Mouse (Mus musculus) lung, postnatal 0 days (tissue): ENCODE data around the gene Clcnka. TPM values are rescaled to one million over a fixed set of nuclear protein-coding genes. Genes with fewer than 3 reads are reported as not detected.

Experiments used
- ATAC-seq: fragments of 200-750 bp; cut with Nextera tagmentation; 2 replicates; pipeline ENCODE4 v1.8.0; 2017; ENCODE audit warnings: moderate library complexity
- DNase-seq: peaks from one replicate; pipeline ENCODE4 v3.0.0-alpha.2; 2016; ENCODE audit warnings: low spot score
- H3K27ac ChIP-seq: fragments of 300-500 bp; sonication (generic); 2 replicates; pipeline ENCODE4 v1.5.1; 2014; ENCODE audit warnings: antibody characterized with exemption, mild to moderate bottlenecking, low read length, mixed read lengths
- H3K27me3 ChIP-seq: fragments of 300-500 bp; sonication (generic); replicated peaks from 2 replicates; pipeline ENCODE4 v1.6.1; 2014; ENCODE audit warnings: low read length, mixed read lengths; ENCODE audit not compliant: insufficient read depth
- H3K36me3 ChIP-seq: fragments of 300-500 bp; sonication (generic); 2 replicates; pipeline ENCODE4 v1.6.1; 2014; ENCODE audit warnings: low read length, mixed read lengths; ENCODE audit not compliant: insufficient read depth
- H3K4me1 ChIP-seq: fragments of 300-500 bp; sonication (generic); 2 replicates; pipeline ENCODE4 v1.6.1; 2014; ENCODE audit warnings: antibody characterized with exemption, low read depth, low read length, mixed read lengths; ENCODE audit not compliant: insufficient read depth
- H3K4me2 ChIP-seq: fragments of 300-500 bp; sonication (generic); replicated peaks from 2 replicates; pipeline ENCODE4 v1.6.1; 2014; ENCODE audit warnings: low read depth, mild to moderate bottlenecking, low read length, moderate library complexity, mixed read lengths
- H3K4me3 ChIP-seq: fragments of 300-500 bp; sonication (generic); 2 replicates; pipeline ENCODE4 v1.5.1; 2014; ENCODE audit warnings: low read depth, low read length
- H3K9ac ChIP-seq: fragments of 300-500 bp; sonication (generic); replicated peaks from 2 replicates; pipeline ENCODE4 v1.6.1; 2014; ENCODE audit warnings: low read depth, mild to moderate bottlenecking
- H3K9me3 ChIP-seq: fragments of 300-500 bp; sonication (generic); 2 replicates; pipeline ENCODE4 v1.6.1; 2016; ENCODE audit warnings: low read length, mixed read lengths
- CTCF ChIP-seq: IDR thresholded peaks from 2 replicates; pipeline ENCODE4 v1.5.1; 2016; ENCODE audit warnings: antibody characterized with exemption, mild to moderate bottlenecking
- EP300 ChIP-seq: IDR thresholded peaks from 2 replicates; pipeline ENCODE4 v1.6.1; 2016; ENCODE audit warnings: antibody characterized with exemption, mild to moderate bottlenecking, control low read depth
- WGBS: fragments of 180-500 bp; shearing (Covaris S2); extraction: QIAGEN DNeasy Blood & Tissue Kit; methylation state at CpG from one replicate; pipeline ENCODE4 v1.1.7; 2014; 5-methylcytosine and 5-hydroxymethylcytosine counted together
- polyA plus RNA-seq: library from polyadenylated mRNA; unstranded; fragments of >200 nt; fragmentation: Nextera tagmentation; extraction: Ambion mirVana; gene quantifications from 2 replicates; pipeline ENCODE4 v1.2.1, GENCODE M21; 2015

Gene Clcnka
- polyA plus RNA-seq, 1 experiment from 2014 or later: 0.11 TPM

DNA sequence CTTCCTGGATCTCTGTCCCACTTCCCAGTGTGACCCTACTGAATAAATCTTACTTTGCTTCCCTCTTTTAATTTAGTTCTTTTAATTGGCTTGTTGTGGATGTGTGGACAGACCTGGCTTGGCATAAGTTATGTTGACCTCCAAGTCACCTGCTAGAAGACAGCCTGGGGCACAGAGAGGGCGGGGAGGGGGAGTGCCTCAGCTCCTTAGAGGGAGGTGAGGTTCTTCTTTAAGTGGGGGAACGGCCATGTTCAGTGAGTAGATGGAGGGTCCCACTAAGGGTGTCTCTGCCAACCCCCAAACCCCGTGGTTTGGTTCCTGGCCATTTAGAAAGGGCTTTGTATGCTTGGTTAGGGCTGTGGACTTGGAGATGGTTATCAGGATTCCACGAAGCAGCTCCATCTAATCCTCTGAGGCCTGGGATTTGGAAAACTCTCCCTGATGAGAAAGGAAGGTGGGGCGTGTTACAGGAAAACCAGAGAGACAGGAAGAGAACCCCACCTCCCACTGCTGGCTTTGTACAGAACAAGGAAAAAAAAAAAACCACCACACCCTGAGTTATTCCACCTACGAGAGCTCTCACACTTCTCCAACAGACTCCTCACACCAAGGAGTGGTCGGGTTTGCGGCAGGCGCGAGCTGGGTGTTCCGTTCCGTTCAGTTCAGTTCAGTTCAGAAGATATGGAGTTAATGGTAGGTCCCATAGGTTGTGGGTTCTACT lies 40.7 kb upstream of the Clcnka start:
- Histone ChIP-seq H3K27me3 (no peaks in the 10 kb centered on the region), H3K4me3 (no peak overlapping the region), H3K27ac (no peak overlapping the region), H3K9ac (no peak overlapping the region), H3K4me2 (no peak overlapping the region), H3K9me3 (no peaks in the 10 kb centered on the region), H3K36me3 (no peaks in the 10 kb centered on the region), H3K4me1 (peaks cover 6% of the 10 kb centered on the region; the same call in 1 of the 2 replicates)
- DNase-seq (peak; percentile 24), ATAC-seq (no peak)
- 66% methylated on average over 12 of the region's 12 CpGs for WGBS
- TF ChIP-seq EP300: no peak
- TF ChIP-seq CTCF: no peak

DNA sequence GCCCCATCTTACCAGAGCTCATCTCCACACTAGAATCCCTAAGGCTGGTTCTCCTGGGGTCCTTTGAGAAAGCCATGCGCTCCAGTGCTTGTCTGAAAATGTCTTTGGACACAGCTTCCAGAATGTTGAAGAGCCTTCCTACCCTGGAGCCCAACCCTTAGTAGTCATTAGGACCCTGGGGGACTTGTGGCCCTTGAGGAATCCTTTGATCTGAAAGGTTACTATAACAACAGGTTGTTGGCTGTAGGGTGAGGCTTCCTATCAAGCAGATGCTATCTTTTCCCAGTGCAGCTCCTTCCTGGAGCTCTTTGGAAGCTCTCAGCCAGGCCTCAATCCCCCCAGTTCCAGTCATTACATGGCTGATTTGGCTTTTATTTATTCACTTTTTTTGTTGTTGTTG lies 37.5 kb upstream of the Clcnka start, which contains the start of gene Srarp:
Gene Srarp, minus strand, starts transcription at position 132 of the 400 bp plus-strand sequence.
- no peak within 1 kb of the TSS for H3K9ac ChIP-seq
- H3K36me3 ChIP-seq: no peaks in the 10 kb centered on the region
- DNase-seq (no peak), ATAC-seq (no peak)
- TF ChIP-seq EP300 (no peak), CTCF (no peak)
- H3K9me3 ChIP-seq: no peaks in the 10 kb centered on the region
- H3K4me2 ChIP-seq: no peak within 1 kb of the TSS
- H3K4me1 ChIP-seq: no peaks in the 10 kb centered on the region
- WGBS: 79% methylated on average over 1 of the region's 1 CpGs
- no peaks in the 10 kb centered on the region for H3K27me3 ChIP-seq
- no peak within 1 kb of the TSS for H3K4me3 ChIP-seq
- no peak within 1 kb of the TSS for H3K27ac ChIP-seq

DNA sequence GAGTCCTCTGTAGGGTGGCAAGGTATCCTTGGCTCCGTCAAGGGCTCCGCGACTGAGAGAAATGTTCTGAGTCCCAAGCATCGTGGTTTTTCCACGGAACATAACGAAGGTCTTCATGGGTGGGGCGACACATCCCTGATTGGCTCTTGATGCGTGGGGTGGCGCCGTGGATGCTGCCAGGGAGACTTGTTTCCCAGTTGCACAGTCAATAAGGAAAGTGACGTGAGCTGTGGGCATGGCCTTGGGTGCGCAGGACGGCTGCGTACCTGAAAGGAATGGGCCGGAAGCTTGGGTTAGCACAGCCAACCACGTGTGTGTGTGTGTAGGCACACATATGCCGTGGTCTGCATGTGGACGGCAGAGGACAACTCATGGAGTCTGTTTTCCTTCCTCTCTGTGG lies 34.7 kb upstream of the Clcnka start:
- no peak overlapping the region for H3K27ac ChIP-seq
- no peak overlapping the region for H3K4me3 ChIP-seq
- no peaks in the 10 kb centered on the region for H3K4me1 ChIP-seq
- 85% methylated on average over 18 of the region's 18 CpGs for WGBS
- no peak overlapping the region for H3K9ac ChIP-seq
- H3K9me3 ChIP-seq: no peaks in the 10 kb centered on the region
- no peak overlapping the region for H3K4me2 ChIP-seq
- no peaks in the 10 kb centered on the region for H3K36me3 ChIP-seq
- TF ChIP-seq EP300 (no peak), CTCF (no peak)
- ATAC-seq (no peak), DNase-seq (no peak)
- H3K27me3 ChIP-seq: no peaks in the 10 kb centered on the region

DNA sequence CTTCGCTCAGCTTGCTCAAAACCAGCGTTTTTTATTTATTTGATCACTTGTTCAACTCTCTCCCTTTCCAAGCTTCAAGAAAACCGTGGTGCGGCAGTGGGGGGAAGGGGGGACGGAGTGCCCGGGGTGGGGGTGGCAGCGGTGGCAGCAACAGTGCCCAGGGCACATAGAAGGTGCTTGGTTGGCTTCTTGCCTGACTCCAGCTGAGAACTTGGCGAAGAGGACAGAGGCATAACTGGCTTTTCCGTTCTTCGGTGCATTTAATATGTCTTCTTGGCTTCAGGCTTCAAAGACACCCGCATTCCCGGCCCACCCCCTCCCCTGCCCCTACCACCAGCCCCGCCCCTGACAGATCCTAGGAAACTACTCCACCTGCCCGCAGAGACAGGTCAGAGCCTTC lies 34.1 kb upstream of the Clcnka start:
- Histone ChIP-seq H3K4me2 (no peak overlapping the region), H3K4me1 (no peaks in the 10 kb centered on the region), H3K27ac (no peak overlapping the region), H3K27me3 (no peaks in the 10 kb centered on the region), H3K9me3 (no peaks in the 10 kb centered on the region), H3K9ac (no peak overlapping the region), H3K36me3 (no peaks in the 10 kb centered on the region), H3K4me3 (no peak overlapping the region)
- ATAC-seq (no peak), DNase-seq (no peak)
- TF ChIP-seq EP300 (no peak), CTCF (no peak)
- 45% methylated on average over 14 of the region's 14 CpGs for WGBS

DNA sequence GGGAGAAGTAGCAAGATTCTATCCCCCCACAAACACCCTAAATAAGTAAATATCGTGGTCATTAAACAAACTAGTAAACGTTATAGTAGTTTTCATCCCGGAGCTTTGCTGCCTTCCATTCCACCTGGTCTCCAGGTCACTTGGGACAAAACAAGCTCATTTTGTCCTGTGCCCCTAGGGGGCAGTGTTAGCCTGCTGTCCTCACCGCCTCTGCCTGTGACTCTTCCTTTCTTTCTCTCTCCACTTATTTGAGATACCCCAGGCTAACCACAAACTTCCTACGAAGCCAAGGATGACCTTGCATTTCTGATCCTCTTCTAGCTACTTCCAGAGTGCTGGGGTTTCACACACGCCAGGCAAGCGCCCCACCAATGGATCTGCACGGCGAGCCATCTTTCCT lies 32.5 kb upstream of the Clcnka start:
- 40% methylated on average over 9 of the region's 9 CpGs for WGBS
- no peaks in the 10 kb centered on the region for H3K9me3 ChIP-seq

DNA sequence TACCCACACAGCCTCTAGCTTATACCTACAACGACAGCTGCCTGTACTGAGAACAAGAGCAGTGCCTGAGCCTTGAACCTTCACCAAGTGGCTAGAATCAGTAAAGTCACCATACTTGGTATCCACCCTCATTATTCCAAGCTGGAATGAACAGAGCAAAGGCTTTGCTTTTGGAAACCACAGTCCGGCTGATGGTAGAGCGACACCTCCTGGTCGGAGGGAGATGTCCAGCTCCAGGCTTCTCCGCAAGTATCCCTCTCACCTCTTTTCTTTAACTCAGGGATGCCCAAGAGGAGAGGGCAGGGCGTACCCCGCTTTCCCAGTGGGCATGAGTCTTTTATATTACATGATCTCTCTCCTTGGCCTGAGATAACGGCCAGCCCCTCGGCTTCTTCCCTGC lies 31.3 kb upstream of the Clcnka start:
- H3K36me3 ChIP-seq: no peaks in the 10 kb centered on the region
- no peak overlapping the region for H3K4me2 ChIP-seq
- H3K4me1 ChIP-seq: peaks cover 5% of the 10 kb centered on the region
- H3K9ac ChIP-seq: no peak overlapping the region
- peak; percentile 57 for DNase-seq
- no peaks in the 10 kb centered on the region for H3K9me3 ChIP-seq
- ATAC-seq: no peak
- 48% methylated on average over 9 of the region's 9 CpGs for WGBS
- no peaks in the 10 kb centered on the region for H3K27me3 ChIP-seq
- no peak overlapping the region for H3K27ac ChIP-seq
- no peak overlapping the region for H3K4me3 ChIP-seq
- TF ChIP-seq EP300 (no peak), CTCF (peak; percentile 75)

More for the DNA sequence above, 32.5 kb upstream of the Clcnka start:
- no peak overlapping the region for H3K9ac ChIP-seq
- H3K27ac ChIP-seq: no peak overlapping the region
- H3K36me3 ChIP-seq: no peaks in the 10 kb centered on the region
- peak; percentile 22; the same call in 1 of the 2 replicates for ATAC-seq
- no peak overlapping the region for H3K4me3 ChIP-seq
- DNase-seq: peak; percentile 78
- no peaks in the 10 kb centered on the region for H3K27me3 ChIP-seq
- no peaks in the 10 kb centered on the region; the same call in 1 of the 2 replicates for H3K4me1 ChIP-seq
- peak; percentile 90 for TF ChIP-seq CTCF
- TF ChIP-seq EP300: no peak
- no peak overlapping the region for H3K4me2 ChIP-seq
